Mouse (Mus musculus) liver, postnatal 0 days (tissue): ENCODE results near the gene Nhsl1. TPM values are rescaled to one million over a fixed set of nuclear protein-coding genes. Genes with fewer than 3 reads are reported as not detected.
"Not testable (repeated sequence)": the region's sequence is repeated elsewhere in the genome, so short reads cannot be mapped to it uniquely, and the experiment has no call there.

ENCODE experiments used
- ATAC-seq: fragments of 200-750 bp; cut with Nextera tagmentation; 2 replicates; pipeline ENCODE4 v1.8.0; 2017; ENCODE audit warnings: mild to moderate bottlenecking, moderate library complexity
- DNase-seq: peaks from one replicate; pipeline ENCODE4 v3.0.0-alpha.2; 2016
- H3K27ac ChIP-seq: fragments of 300-500 bp; sonication (generic); 2 replicates; pipeline ENCODE4 v1.5.1; 2014; ENCODE audit warnings: antibody characterized with exemption, moderate library complexity, mild to moderate bottlenecking, low read depth
- H3K27me3 ChIP-seq: fragments of 300-500 bp; sonication (generic); 2 replicates; pipeline ENCODE4 v1.6.1; 2014; ENCODE audit warnings: low read length, control low read depth, mixed read lengths; ENCODE audit not compliant: insufficient read depth
- H3K36me3 ChIP-seq: fragments of 300-500 bp; sonication (generic); replicated peaks from 2 replicates; pipeline ENCODE4 v1.6.1; 2014; ENCODE audit warnings: mild to moderate bottlenecking, control low read depth, low read length, moderate library complexity, mixed read lengths; ENCODE audit not compliant: insufficient read depth
- H3K4me1 ChIP-seq: fragments of 300-500 bp; sonication (generic); 2 replicates; pipeline ENCODE4 v1.6.1; 2014; ENCODE audit warnings: antibody characterized with exemption, mild to moderate bottlenecking, control low read depth; ENCODE audit not compliant: insufficient read depth
- H3K4me2 ChIP-seq: fragments of 300-500 bp; sonication (generic); 2 replicates; pipeline ENCODE4 v1.6.1; 2014; ENCODE audit warnings: low read depth, mild to moderate bottlenecking, low read length, moderate library complexity, mixed read lengths
- H3K4me3 ChIP-seq: fragments of 300-500 bp; sonication (generic); 2 replicates; pipeline ENCODE4 v1.5.1; 2014; ENCODE audit warnings: low read depth, low read length
- H3K9ac ChIP-seq: fragments of 300-500 bp; sonication (generic); replicated peaks from 2 replicates; pipeline ENCODE4 v1.6.1; 2014; ENCODE audit warnings: mild to moderate bottlenecking, moderate library complexity
- H3K9me3 ChIP-seq: fragments of 300-500 bp; sonication (generic); 2 replicates; pipeline ENCODE4 v1.6.1; 2016; ENCODE audit warnings: mild to moderate bottlenecking, control low read depth, low read length, mixed read lengths
- CTCF ChIP-seq: sonication (generic); IDR thresholded peaks from 2 replicates; pipeline ENCODE4 v1.5.1; 2016; ENCODE audit warnings: antibody characterized with exemption, low read depth
- EP300 ChIP-seq: IDR thresholded peaks from 2 replicates; pipeline ENCODE4 v1.6.1; 2016; ENCODE audit warnings: antibody characterized with exemption, low read depth, mild to moderate bottlenecking
- WGBS: fragments of 180-500 bp; shearing (Covaris S2); extraction: QIAGEN DNeasy Blood & Tissue Kit; methylation state at CpG from one replicate; pipeline ENCODE4 v1.1.7; 2014; ENCODE audit not compliant: insufficient replicate concordance; 5-methylcytosine and 5-hydroxymethylcytosine counted together
- polyA plus RNA-seq: library from polyadenylated mRNA; unstranded; fragments of >200 nt; fragmentation: Nextera tagmentation; extraction: Ambion mirVana; gene quantifications from 2 replicates; pipeline ENCODE4 v1.2.1, GENCODE M21; 2015

Nhsl1 gene
- polyA plus RNA-seq, 1 experiment from 2014 or later, result 0.75 TPM

- Histone ChIP-seq H3K9ac (no peak overlapping the region), H3K36me3 (peaks cover 3% of the 10 kb centered on the region; the same call in 1 of the 2 replicates), H3K27ac (no peak overlapping the region), H3K27me3 (no peaks in the 10 kb centered on the region), H3K4me1 (no peaks in the 10 kb centered on the region), H3K9me3 (no peaks in the 10 kb centered on the region), H3K4me2 (no peak overlapping the region), H3K4me3 (no peak overlapping the region)
- TF ChIP-seq EP300, result no peak
- no peak for TF ChIP-seq CTCF
- DNase-seq (no peak), ATAC-seq (no peak)
- 81% methylated on average over 2 of the region's 2 CpGs for WGBS
Measured at GRCm38 (mm10) chr10:18536889-18537288, 218.1 kb downstream of the Nhsl1 start.

GRCm38 (mm10) chr10:18545309-18545708 lies 226.5 kb downstream of the Nhsl1 start:
- no peak for ATAC-seq
- no peak overlapping the region for H3K27ac ChIP-seq

DNA sequence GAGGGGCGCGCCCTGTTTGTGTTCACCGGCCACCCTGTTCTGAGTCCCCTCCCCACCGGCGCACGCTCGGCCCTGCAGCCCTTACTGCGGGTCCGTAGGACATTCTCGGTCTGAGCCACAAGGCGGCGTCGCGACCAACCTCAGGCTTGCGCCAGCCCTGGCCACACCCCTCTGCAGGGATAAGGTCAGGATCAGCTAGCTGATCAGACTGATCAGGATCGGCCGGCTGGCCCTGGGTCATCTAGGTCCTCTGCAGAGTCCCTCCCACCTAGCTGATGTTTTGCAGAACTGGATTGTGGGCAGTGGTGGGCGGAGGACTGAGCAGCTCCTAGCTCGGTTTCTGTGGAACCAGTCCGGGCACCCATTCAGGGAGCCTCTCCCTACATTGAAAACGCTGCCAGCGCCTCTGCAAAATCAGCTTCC lies 227.0 kb downstream of the Nhsl1 start, which contains the start of gene Hebp2:
Gene Hebp2, minus strand, starts transcription at position 264 of the 423 bp plus-strand sequence.
- no peaks in the 10 kb centered on the region for H3K9me3 ChIP-seq
- TF ChIP-seq EP300 (no peak), CTCF (peak; percentile 71)
- H3K9ac ChIP-seq, result peak within 1 kb of the TSS; percentile 60
- peak within 1 kb of the TSS; percentile 93 for H3K4me2 ChIP-seq
- no peaks in the 10 kb centered on the region for H3K36me3 ChIP-seq
- no peaks in the 10 kb centered on the region for H3K27me3 ChIP-seq
- peaks cover 3% of the 10 kb centered on the region; the same call in 1 of the 2 replicates for H3K4me1 ChIP-seq
- H3K4me3 ChIP-seq, result peak within 1 kb of the TSS; percentile 57
- ATAC-seq (peak; percentile 97), DNase-seq (peak; percentile 77)
- under 1% methylated on average over 22 of the region's 22 CpGs for WGBS
- no peak within 1 kb of the TSS for H3K27ac ChIP-seq

More at GRCm38 (mm10) chr10:18545309-18545708, 226.5 kb downstream of the Nhsl1 start:
- peaks cover 3% of the 10 kb centered on the region; the same call in 1 of the 2 replicates for H3K4me1 ChIP-seq
- no peaks in the 10 kb centered on the region for H3K9me3 ChIP-seq
- H3K4me2 ChIP-seq, result peak overlapping the region; percentile 93
- H3K27me3 ChIP-seq, result no peaks in the 10 kb centered on the region
- no peak for DNase-seq
- H3K36me3 ChIP-seq, result no peaks in the 10 kb centered on the region
- H3K4me3 ChIP-seq, result peak overlapping the region; percentile 57
- peak overlapping the region; percentile 60 for H3K9ac ChIP-seq
- TF ChIP-seq CTCF (no peak), EP300 (no peak)
- 7% methylated on average over 13 of the region's 13 CpGs for WGBS

GRCm38 (mm10) chr10:18547381-18547780 lies 228.6 kb downstream of the Nhsl1 start:
- no peaks in the 10 kb centered on the region for H3K9me3 ChIP-seq
- no peaks in the 10 kb centered on the region for H3K27me3 ChIP-seq
- H3K36me3 ChIP-seq, result no peaks in the 10 kb centered on the region
- WGBS, result 64% methylated on average over 4 of the region's 4 CpGs
- TF ChIP-seq CTCF, result no peak
- no peak for TF ChIP-seq EP300
- H3K9ac ChIP-seq, result no peak overlapping the region
- H3K4me2 ChIP-seq, result no peak overlapping the region
- H3K27ac ChIP-seq, result no peak overlapping the region
- no peak overlapping the region for H3K4me3 ChIP-seq
- ATAC-seq, result no peak
- H3K4me1 ChIP-seq, result peaks cover 3% of the 10 kb centered on the region; the same call in 1 of the 2 replicates
- no peak for DNase-seq

- no peaks in the 10 kb centered on the region for H3K36me3 ChIP-seq
- H3K9me3 ChIP-seq, result no peaks in the 10 kb centered on the region
- H3K9ac ChIP-seq, result no peak overlapping the region
- no peak for ATAC-seq
- no peaks in the 10 kb centered on the region for H3K27me3 ChIP-seq
- 13% methylated on average over 35 of the region's 35 CpGs for WGBS
- DNase-seq, result no peak
- peaks cover 3% of the 10 kb centered on the region; the same call in 1 of the 2 replicates for H3K4me1 ChIP-seq
- H3K4me2 ChIP-seq, result peak overlapping the region; percentile 62
- TF ChIP-seq EP300 (no peak), CTCF (no peak)
- H3K4me3 ChIP-seq, result peak overlapping the region; percentile 30
- no peak overlapping the region for H3K27ac ChIP-seq
Measured at GRCm38 (mm10) chr10:18549321-18550216, 230.8 kb downstream of the Nhsl1 start.

DNA sequence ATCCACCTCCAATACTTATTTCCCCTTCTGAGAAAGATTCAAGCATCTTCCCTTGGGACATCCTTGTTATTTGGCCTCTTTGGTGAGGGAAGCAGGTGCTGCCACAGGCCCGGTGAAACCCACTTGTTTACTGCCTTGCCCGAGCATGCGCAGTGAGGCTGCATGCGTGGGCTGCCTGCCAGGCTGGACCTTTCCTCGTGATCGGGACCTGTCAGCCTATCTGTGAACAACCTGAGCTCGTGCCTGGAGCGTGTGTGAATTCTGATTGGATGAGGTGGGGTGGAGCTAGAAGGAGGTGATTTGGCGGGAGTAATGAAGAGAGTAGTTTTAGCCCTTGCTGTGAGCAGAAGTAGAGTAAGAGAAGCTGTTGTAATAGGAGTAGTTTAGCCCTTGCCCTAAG lies 240.3 kb downstream of the Nhsl1 start:
- not testable (repeated sequence) for H3K4me3 ChIP-seq, H3K9ac ChIP-seq, H3K27ac ChIP-seq, H3K4me1 ChIP-seq, H3K9me3 ChIP-seq, DNase-seq, H3K4me2 ChIP-seq, H3K27me3 ChIP-seq, H3K36me3 ChIP-seq, ATAC-seq
- 72% methylated on average over 9 of the region's 9 CpGs for WGBS
